Mouse (Mus musculus) cerebellum, adult 2 months (tissue): Measurements from ENCODE around the gene Sh2d5.

Experiments used
- CTCF ChIP-seq: fragments of 200-500 bp; IDR thresholded peaks from 2 replicates; pipeline ENCODE4 v1.5.1; 2011; ENCODE audit warnings: low read depth, mild to moderate bottlenecking, control low read depth, low read length, moderate library complexity, borderline replicate concordance; ENCODE audit not compliant: insufficient read depth
- POLR2A ChIP-seq: fragments of 200-500 bp; IDR thresholded peaks from 2 replicates; pipeline ENCODE4 v1.6.1; 2011; ENCODE audit warnings: low read length, control low read depth, borderline replicate concordance; ENCODE audit not compliant: insufficient read depth

- TF ChIP-seq POLR2A (no peak), CTCF (no peak)
These were observed 36.2 kb downstream of the Sh2d5 start for GRCm38 (mm10) chr4:138286411-138286810.
